Mouse (Mus musculus) limb, embryonic 14.5 days (tissue): Measurements from ENCODE around the gene Babam2. TPM values are rescaled to one million over a fixed set of nuclear protein-coding genes. Genes with fewer than 3 reads are reported as not detected.

ENCODE experiments used
- ATAC-seq: fragments of 200-750 bp; cut with Nextera tagmentation; 2 replicates; pipeline ENCODE4 v1.8.0; 2017; ENCODE audit warnings: low read depth, moderate number of reproducible peaks, moderate TSS enrichment; ENCODE audit not compliant: low FRiP score
- DNase-seq: peaks from one replicate; pipeline ENCODE4 v3.0.0-alpha.2; 2015; ENCODE audit warnings: low spot score
- H3K27ac ChIP-seq: fragments of 300-500 bp; sonication (generic); replicated peaks from 2 replicates; pipeline ENCODE4 v1.5.1; 2014; ENCODE audit warnings: low read depth, mild to moderate bottlenecking, low read length, moderate library complexity, mixed read lengths
- H3K27me3 ChIP-seq: fragments of 300-500 bp; sonication (generic); 2 replicates; pipeline ENCODE4 v1.6.1; 2014; ENCODE audit warnings: low read length, mixed read lengths; ENCODE audit not compliant: control insufficient read depth, insufficient read depth
- H3K36me3 ChIP-seq: fragments of 300-500 bp; sonication (generic); 2 replicates; pipeline ENCODE4 v1.6.1; 2014; ENCODE audit warnings: mild to moderate bottlenecking, low read length, moderate library complexity, mixed read lengths; ENCODE audit not compliant: control insufficient read depth, insufficient read depth
- H3K4me1 ChIP-seq: fragments of 300-500 bp; sonication (generic); 2 replicates; pipeline ENCODE4 v1.6.1; 2014; ENCODE audit warnings: antibody characterized with exemption, low read length, mixed read lengths; ENCODE audit not compliant: control insufficient read depth, insufficient read depth
- H3K4me2 ChIP-seq: fragments of 300-500 bp; sonication (generic); replicated peaks from 2 replicates; pipeline ENCODE4 v1.6.1; 2014; ENCODE audit warnings: low read depth, mild to moderate bottlenecking, low read length, moderate library complexity; ENCODE audit not compliant: severe bottlenecking
- H3K4me3 ChIP-seq: fragments of 300-500 bp; sonication (generic); replicated peaks from 2 replicates; pipeline ENCODE4 v1.5.1; 2014; ENCODE audit warnings: low read length
- H3K9ac ChIP-seq: fragments of 300-500 bp; sonication (generic); 2 replicates; pipeline ENCODE4 v1.6.1; 2014; ENCODE audit warnings: mild to moderate bottlenecking, low read depth, low read length, moderate library complexity; ENCODE audit not compliant: severe bottlenecking
- H3K9me3 ChIP-seq: fragments of 300-500 bp; sonication (generic); 2 replicates; pipeline ENCODE4 v1.6.1; 2016; ENCODE audit warnings: low read length; ENCODE audit not compliant: control insufficient read depth
- POLR2A ChIP-seq: fragments of 200-500 bp; IDR thresholded peaks from 2 replicates; pipeline ENCODE4 v1.8.0; 2012; ENCODE audit warnings: inconsistent platforms, mild to moderate bottlenecking, moderate library complexity, borderline replicate concordance; ENCODE audit not compliant: insufficient read depth, insufficient read length; ENCODE audit errors: extremely low read depth
- WGBS: fragments of 180-500 bp; shearing (Covaris S2); extraction: QIAGEN DNeasy Blood & Tissue Kit; methylation state at CpG from one replicate; pipeline ENCODE4 v1.1.7; 2014; 5-methylcytosine and 5-hydroxymethylcytosine counted together
- polyA plus RNA-seq, 2 experiments: library from polyadenylated mRNA; depleted of rRNA in 1 of 2; stranded (reverse) in 1 of 2; unstranded in 1 of 2; fragments of >200 nt; fragmentation: Nextera tagmentation in 1 of 2; extraction: Ambion mirVana in 1 of 2; gene quantifications; 2 replicates each; pipeline versions ENCODE4 v1.2.1 to v1.2.3; 2012 to 2014

Gene Babam2
- polyA plus RNA-seq, 2 experiments, result 23.4 to 35.8 TPM

DNA sequence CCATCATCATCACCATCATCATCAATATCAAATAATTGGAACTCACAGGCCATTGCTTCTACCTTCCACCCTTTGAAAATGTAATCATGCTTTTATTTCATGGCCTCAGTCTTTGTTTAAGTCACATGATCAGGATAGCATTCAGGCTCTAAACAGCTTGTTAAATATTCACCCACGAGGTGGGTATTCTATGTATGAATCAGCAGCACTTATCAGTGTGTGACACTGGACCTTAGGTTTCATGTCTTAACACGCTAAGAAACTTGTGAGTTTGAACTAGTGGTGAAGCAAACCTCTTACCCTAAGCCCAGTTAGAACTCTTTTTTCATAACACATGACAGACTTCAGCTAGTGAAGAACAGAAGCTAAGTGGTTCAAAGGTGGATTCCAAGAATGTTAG lies 301.3 kb downstream of the Babam2 start:
- ATAC-seq, result no peak
- no peak overlapping the region for H3K27ac ChIP-seq

GRCm38 (mm10) chr5:32000076-32000475 lies 302.6 kb downstream of the Babam2 start:
- H3K4me1 ChIP-seq, result no peaks in the 10 kb centered on the region; the same call in 1 of the 2 replicates
- no peaks in the 10 kb centered on the region for H3K9me3 ChIP-seq
- H3K36me3 ChIP-seq, result no peaks in the 10 kb centered on the region
- H3K4me2 ChIP-seq, result no peak overlapping the region
- no peak for DNase-seq
- ATAC-seq, result no peak
- H3K27ac ChIP-seq, result no peak overlapping the region
- H3K4me3 ChIP-seq, result no peak overlapping the region
- WGBS, result 55% methylated on average over 3 of the region's 3 CpGs
- H3K9ac ChIP-seq, result no peak overlapping the region
- H3K27me3 ChIP-seq, result no peaks in the 10 kb centered on the region
- TF ChIP-seq POLR2A, result no peak

More for the DNA sequence above, 301.3 kb downstream of the Babam2 start:
- H3K4me1 ChIP-seq, result no peaks in the 10 kb centered on the region; the same call in 1 of the 2 replicates
- H3K4me3 ChIP-seq, result no peak overlapping the region
- TF ChIP-seq POLR2A, result no peak
- H3K27me3 ChIP-seq, result no peaks in the 10 kb centered on the region
- H3K4me2 ChIP-seq, result no peak overlapping the region
- no peaks in the 10 kb centered on the region for H3K9me3 ChIP-seq
- no peaks in the 10 kb centered on the region for H3K36me3 ChIP-seq
- WGBS, result 79% methylated on average over 2 of the region's 2 CpGs
- no peak overlapping the region for H3K9ac ChIP-seq
- DNase-seq, result no peak

DNA sequence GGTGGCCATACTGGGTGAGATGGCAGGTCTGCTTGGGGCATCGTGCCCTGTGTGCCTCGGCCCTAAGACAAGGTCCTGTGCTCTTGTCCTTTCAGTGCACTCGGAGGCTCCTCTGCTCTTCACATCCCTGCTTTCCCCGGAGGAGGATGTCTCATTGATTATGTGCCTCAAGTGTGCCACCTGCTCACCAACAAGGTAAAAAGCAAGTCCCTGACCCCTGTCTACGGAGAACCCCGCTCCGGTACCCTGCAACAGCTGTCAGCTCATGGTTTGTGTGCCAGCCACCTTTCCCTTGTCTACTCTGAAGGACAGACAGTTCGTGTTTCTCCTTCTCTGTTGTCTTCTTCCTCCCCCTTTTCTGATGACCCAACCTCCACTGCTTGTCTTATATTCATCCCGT lies 303.8 kb downstream of the Babam2 start:
- DNase-seq, result no peak

DNA sequence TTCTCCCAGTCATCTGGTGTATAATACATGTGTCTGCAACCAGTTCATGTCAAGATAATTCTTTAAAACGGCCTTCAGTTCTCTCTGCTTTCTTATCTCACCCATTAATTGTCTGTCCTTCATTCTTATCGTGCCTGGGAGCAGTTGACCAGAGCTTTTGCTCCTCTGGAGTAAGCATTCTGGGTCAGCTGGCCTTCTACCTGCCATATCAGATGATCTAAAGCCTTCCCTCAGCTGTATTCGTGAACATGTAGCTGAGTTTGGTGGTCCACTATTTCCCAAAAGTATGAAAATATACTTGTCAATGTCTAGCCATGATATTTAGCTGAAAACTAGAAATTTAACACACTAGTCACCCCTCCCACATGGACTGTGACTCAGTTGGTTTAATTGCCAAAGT lies 304.3 kb downstream of the Babam2 start:
- DNase-seq, result no peak
- H3K27ac ChIP-seq, result no peak overlapping the region
- H3K9me3 ChIP-seq, result no peaks in the 10 kb centered on the region
- WGBS, result 57% methylated on average over 3 of the region's 3 CpGs
- H3K9ac ChIP-seq, result no peak overlapping the region
- H3K36me3 ChIP-seq, result no peaks in the 10 kb centered on the region
- H3K4me2 ChIP-seq, result no peak overlapping the region
- no peaks in the 10 kb centered on the region for H3K27me3 ChIP-seq
- ATAC-seq, result no peak
- no peaks in the 10 kb centered on the region; the same call in 1 of the 2 replicates for H3K4me1 ChIP-seq
- no peak for TF ChIP-seq POLR2A
- H3K4me3 ChIP-seq, result no peak overlapping the region

More for the DNA sequence above, 303.8 kb downstream of the Babam2 start:
- Histone ChIP-seq H3K36me3 (no peaks in the 10 kb centered on the region), H3K27ac (no peak overlapping the region), H3K27me3 (no peaks in the 10 kb centered on the region), H3K9me3 (no peaks in the 10 kb centered on the region), H3K9ac (no peak overlapping the region), H3K4me3 (no peak overlapping the region), H3K4me2 (no peak overlapping the region), H3K4me1 (no peaks in the 10 kb centered on the region; the same call in 1 of the 2 replicates)
- ATAC-seq, result no peak
- TF ChIP-seq POLR2A, result no peak
- whole genome bisulfite sequencing, result 85% methylated on average over 9 of the region's 9 CpGs

DNA sequence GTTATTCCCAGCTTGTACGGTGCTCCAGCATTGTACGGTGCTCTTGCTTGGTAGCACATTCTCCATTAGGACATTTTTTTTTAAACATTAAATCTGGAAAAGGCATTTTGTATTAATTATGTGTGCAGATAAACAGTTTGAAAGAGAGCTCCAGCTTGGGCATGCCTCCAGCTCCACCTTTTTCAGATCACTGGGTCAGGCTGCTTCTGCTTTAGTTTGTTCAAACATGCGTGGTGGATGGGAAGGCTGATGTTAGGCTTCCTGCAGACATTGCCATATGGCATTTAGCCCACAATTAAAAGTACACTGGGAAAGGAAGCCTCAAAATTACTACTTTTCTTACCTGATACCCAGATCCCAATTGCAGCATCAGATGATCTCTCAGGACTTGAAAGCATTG lies 310.9 kb downstream of the Babam2 start:
- no peak for TF ChIP-seq POLR2A
- H3K9ac ChIP-seq, result no peak overlapping the region
- no peaks in the 10 kb centered on the region for H3K27me3 ChIP-seq
- DNase-seq, result no peak
- ATAC-seq, result no peak
- H3K9me3 ChIP-seq, result no peaks in the 10 kb centered on the region
- WGBS, result 75% methylated on average over 3 of the region's 3 CpGs
- no peaks in the 10 kb centered on the region for H3K4me1 ChIP-seq
- H3K36me3 ChIP-seq, result no peaks in the 10 kb centered on the region
- H3K4me3 ChIP-seq, result no peak overlapping the region
- no peak overlapping the region for H3K27ac ChIP-seq
- no peak overlapping the region for H3K4me2 ChIP-seq

- H3K27me3 ChIP-seq, result no peaks in the 10 kb centered on the region
- H3K4me3 ChIP-seq, result no peak overlapping the region
- no peak overlapping the region for H3K4me2 ChIP-seq
- TF ChIP-seq POLR2A, result no peak
- H3K9me3 ChIP-seq, result no peaks in the 10 kb centered on the region
- no peaks in the 10 kb centered on the region for H3K4me1 ChIP-seq
- H3K27ac ChIP-seq, result no peak overlapping the region
- WGBS, result 75% methylated on average over 4 of the region's 4 CpGs
- ATAC-seq, result no peak
- no peaks in the 10 kb centered on the region for H3K36me3 ChIP-seq
- H3K9ac ChIP-seq, result no peak overlapping the region
- DNase-seq, result no peak
These were observed 312.6 kb downstream of the Babam2 start for GRCm38 (mm10) chr5:32010056-32010455.
